Mouse (Mus musculus) midbrain, embryonic 16.5 days (tissue): Measurements from ENCODE around the gene Dcaf5. TPM values are rescaled to one million over a fixed set of nuclear protein-coding genes. Genes with fewer than 3 reads are reported as not detected.

Experiments
- ATAC-seq: fragments of 200-750 bp; cut with Nextera tagmentation; 2 replicates; pipeline ENCODE4 v1.8.0; 2017; ENCODE audit warnings: moderate TSS enrichment
- H3K27ac ChIP-seq: fragments of 300-500 bp; sonication (generic); 2 replicates; pipeline ENCODE4 v1.5.1; 2014; ENCODE audit warnings: mild to moderate bottlenecking, low read length, mixed read lengths
- H3K27me3 ChIP-seq: fragments of 300-500 bp; sonication (generic); 2 replicates; pipeline ENCODE4 v1.6.1; 2014; ENCODE audit warnings: low read depth, low read length, mixed read lengths; ENCODE audit not compliant: control insufficient read depth, insufficient read depth
- H3K36me3 ChIP-seq: fragments of 300-500 bp; sonication (generic); 2 replicates; pipeline ENCODE4 v1.6.1; 2014; ENCODE audit warnings: mild to moderate bottlenecking, low read length, moderate library complexity, mixed read lengths; ENCODE audit not compliant: control insufficient read depth, insufficient read depth
- H3K4me1 ChIP-seq: fragments of 300-500 bp; sonication (generic); 2 replicates; pipeline ENCODE4 v1.6.1; 2014; ENCODE audit warnings: mild to moderate bottlenecking, low read length, mixed read lengths; ENCODE audit not compliant: control insufficient read depth, insufficient read depth
- H3K4me2 ChIP-seq: fragments of 300-500 bp; sonication (generic); 2 replicates; pipeline ENCODE4 v1.6.1; 2014; ENCODE audit warnings: mild to moderate bottlenecking, low read length, mixed read lengths
- H3K4me3 ChIP-seq: fragments of 300-500 bp; sonication (generic); 2 replicates; pipeline ENCODE4 v1.5.1; 2014; ENCODE audit warnings: low read depth, mild to moderate bottlenecking, low read length, moderate library complexity, mixed read lengths
- H3K9ac ChIP-seq: fragments of 300-500 bp; sonication (generic); 2 replicates; pipeline ENCODE4 v1.6.1; 2014; ENCODE audit warnings: low read depth, low read length, mixed read lengths
- H3K9me3 ChIP-seq: fragments of 300-500 bp; sonication (generic); replicated peaks from 2 replicates; pipeline ENCODE4 v1.6.1; 2014; ENCODE audit warnings: mild to moderate bottlenecking, low read length, mixed read lengths; ENCODE audit not compliant: control insufficient read depth, poor library complexity, severe bottlenecking
- WGBS: fragments of 180-500 bp; shearing (Covaris S2); extraction: QIAGEN DNeasy Blood & Tissue Kit; methylation state at CpG from one replicate; pipeline ENCODE4 v1.1.7; 2014; 5-methylcytosine and 5-hydroxymethylcytosine counted together
- polyA plus RNA-seq: library from polyadenylated mRNA; unstranded; fragments of >200 nt; fragmentation: Nextera tagmentation; extraction: Ambion mirVana; gene quantifications from 2 replicates; pipeline ENCODE4 v1.2.1, GENCODE M21; 2015

Dcaf5 gene
- polyA plus RNA-seq, 1 experiment from 2014 or later: 25.0 TPM

- Histone ChIP-seq H3K36me3 (no peaks in the 10 kb centered on the region), H3K9me3 (no peaks in the 10 kb centered on the region), H3K9ac (no peak overlapping the region), H3K27ac (no peak overlapping the region), H3K4me3 (no peak overlapping the region), H3K27me3 (no peaks in the 10 kb centered on the region), H3K4me2 (no peak overlapping the region), H3K4me1 (no peaks in the 10 kb centered on the region)
- WGBS: 65% methylated on average over 8 of the region's 8 CpGs
- no peak for ATAC-seq
Measured at GRCm38 (mm10) chr12:80323371-80324050, 112.9 kb downstream of the Dcaf5 start.

GRCm38 (mm10) chr12:80322494-80322893 lies 113.9 kb downstream of the Dcaf5 start:
- H3K4me2 ChIP-seq: no peak overlapping the region
- H3K9me3 ChIP-seq: no peaks in the 10 kb centered on the region
- H3K27ac ChIP-seq: no peak overlapping the region
- ATAC-seq: no peak
- no peaks in the 10 kb centered on the region for H3K36me3 ChIP-seq
- WGBS: 74% methylated on average over 6 of the region's 6 CpGs
- no peaks in the 10 kb centered on the region for H3K4me1 ChIP-seq
- no peaks in the 10 kb centered on the region for H3K27me3 ChIP-seq
- no peak overlapping the region for H3K9ac ChIP-seq
- H3K4me3 ChIP-seq: no peak overlapping the region

GRCm38 (mm10) chr12:80319062-80319461 lies 117.3 kb downstream of the Dcaf5 start:
- H3K4me3 ChIP-seq: no peak overlapping the region
- H3K27me3 ChIP-seq: no peaks in the 10 kb centered on the region
- H3K4me2 ChIP-seq: no peak overlapping the region
- no peaks in the 10 kb centered on the region for H3K4me1 ChIP-seq
- no peaks in the 10 kb centered on the region for H3K36me3 ChIP-seq
- no peak overlapping the region for H3K9ac ChIP-seq
- 83% methylated on average over 2 of the region's 2 CpGs for WGBS
- no peak overlapping the region for H3K27ac ChIP-seq
- no peak for ATAC-seq
- no peaks in the 10 kb centered on the region for H3K9me3 ChIP-seq

- 91% methylated on average over 2 of the region's 2 CpGs for WGBS
- Histone ChIP-seq H3K4me1 (no peaks in the 10 kb centered on the region), H3K27ac (no peak overlapping the region), H3K27me3 (no peaks in the 10 kb centered on the region), H3K9me3 (no peaks in the 10 kb centered on the region), H3K4me3 (no peak overlapping the region), H3K4me2 (no peak overlapping the region), H3K9ac (no peak overlapping the region), H3K36me3 (no peaks in the 10 kb centered on the region)
- no peak for ATAC-seq
Measured at GRCm38 (mm10) chr12:80315321-80315720, 121.1 kb downstream of the Dcaf5 start.

- no peaks in the 10 kb centered on the region for H3K9me3 ChIP-seq
- H3K27me3 ChIP-seq: no peaks in the 10 kb centered on the region
- H3K4me3 ChIP-seq: no peak overlapping the region
- no peak overlapping the region for H3K4me2 ChIP-seq
- H3K27ac ChIP-seq: no peak overlapping the region
- ATAC-seq: no peak
- no peaks in the 10 kb centered on the region for H3K4me1 ChIP-seq
- no peaks in the 10 kb centered on the region for H3K36me3 ChIP-seq
- WGBS: 39% methylated on average over 3 of the region's 3 CpGs
- no peak overlapping the region for H3K9ac ChIP-seq
Measured at GRCm38 (mm10) chr12:80311959-80312669, 124.3 kb downstream of the Dcaf5 start.

GRCm38 (mm10) chr12:80307556-80307955 lies 128.8 kb downstream of the Dcaf5 start:
- 90% methylated on average over 3 of the region's 3 CpGs for WGBS
- Histone ChIP-seq H3K36me3 (no peaks in the 10 kb centered on the region), H3K27me3 (no peaks in the 10 kb centered on the region), H3K4me3 (no peak overlapping the region), H3K4me2 (no peak overlapping the region), H3K27ac (no peak overlapping the region), H3K9me3 (no peaks in the 10 kb centered on the region), H3K9ac (no peak overlapping the region), H3K4me1 (no peaks in the 10 kb centered on the region)
- no peak for ATAC-seq

- 96% methylated on average over 3 of the region's 3 CpGs for WGBS
- no peaks in the 10 kb centered on the region for H3K36me3 ChIP-seq
- ATAC-seq: no peak
- H3K9me3 ChIP-seq: no peaks in the 10 kb centered on the region
- H3K4me3 ChIP-seq: no peak overlapping the region
- H3K27ac ChIP-seq: no peak overlapping the region
- no peaks in the 10 kb centered on the region for H3K27me3 ChIP-seq
- H3K9ac ChIP-seq: no peak overlapping the region
- no peak overlapping the region for H3K4me2 ChIP-seq
- no peaks in the 10 kb centered on the region for H3K4me1 ChIP-seq
Measured at GRCm38 (mm10) chr12:80304518-80304917, 131.9 kb downstream of the Dcaf5 start.

- H3K4me1 ChIP-seq: no peaks in the 10 kb centered on the region
- H3K4me3 ChIP-seq: no peak overlapping the region
- WGBS: 70% methylated on average over 9 of the region's 9 CpGs
- no peak for ATAC-seq
- no peaks in the 10 kb centered on the region for H3K36me3 ChIP-seq
- H3K4me2 ChIP-seq: no peak overlapping the region
- no peak overlapping the region for H3K27ac ChIP-seq
- H3K27me3 ChIP-seq: no peaks in the 10 kb centered on the region
- H3K9ac ChIP-seq: no peak overlapping the region
- no peaks in the 10 kb centered on the region for H3K9me3 ChIP-seq
Measured at GRCm38 (mm10) chr12:80300833-80301456, 135.5 kb downstream of the Dcaf5 start.

- H3K9me3 ChIP-seq: no peaks in the 10 kb centered on the region
- H3K9ac ChIP-seq: no peak overlapping the region
- no peaks in the 10 kb centered on the region for H3K4me1 ChIP-seq
- no peaks in the 10 kb centered on the region for H3K27me3 ChIP-seq
- no peaks in the 10 kb centered on the region for H3K36me3 ChIP-seq
- H3K4me3 ChIP-seq: no peak overlapping the region
- ATAC-seq: no peak
- H3K4me2 ChIP-seq: no peak overlapping the region
- no peak overlapping the region for H3K27ac ChIP-seq
- 80% methylated on average over 6 of the region's 6 CpGs for WGBS
Measured at GRCm38 (mm10) chr12:80298714-80299113, 137.7 kb downstream of the Dcaf5 start.
